Mouse (Mus musculus) intestine, postnatal 0 days (tissue): ENCODE results near the gene Tia1. TPM values are rescaled to one million over a fixed set of nuclear protein-coding genes. Genes with fewer than 3 reads are reported as not detected.
A peak's percentile ranks its signal among the peaks of the same experiment; 100 is the strongest.

ENCODE experiments used
- ATAC-seq: fragments of 200-750 bp; cut with Nextera tagmentation; 2 replicates; pipeline ENCODE4 v1.8.0; 2017; ENCODE audit warnings: mild to moderate bottlenecking, moderate TSS enrichment, moderate library complexity
- H3K27ac ChIP-seq: fragments of 300-500 bp; sonication (generic); 2 replicates; pipeline ENCODE4 v1.5.1; 2014; ENCODE audit warnings: mild to moderate bottlenecking, low read depth, low read length, moderate library complexity
- H3K27me3 ChIP-seq: fragments of 300-500 bp; sonication (generic); replicated peaks from 2 replicates; pipeline ENCODE4 v1.6.1; 2014; ENCODE audit warnings: low read length, mixed read lengths; ENCODE audit not compliant: control insufficient read depth, insufficient read depth
- H3K36me3 ChIP-seq: fragments of 300-500 bp; sonication (generic); 2 replicates; pipeline ENCODE4 v1.6.1; 2014; ENCODE audit warnings: mild to moderate bottlenecking, moderate library complexity; ENCODE audit not compliant: control insufficient read depth, insufficient read depth
- H3K4me1 ChIP-seq: fragments of 300-500 bp; sonication (generic); replicated peaks from 2 replicates; pipeline ENCODE4 v1.6.1; 2014; ENCODE audit warnings: antibody characterized with exemption, low read length, mixed read lengths; ENCODE audit not compliant: control insufficient read depth, insufficient read depth
- H3K4me2 ChIP-seq: fragments of 300-500 bp; sonication (generic); replicated peaks from 2 replicates; pipeline ENCODE4 v1.6.1; 2014; ENCODE audit warnings: low read depth, mild to moderate bottlenecking, moderate library complexity
- H3K4me3 ChIP-seq: fragments of 300-500 bp; sonication (generic); 2 replicates; pipeline ENCODE4 v1.5.1; 2014; ENCODE audit warnings: low read depth, low read length
- H3K9ac ChIP-seq: fragments of 300-500 bp; sonication (generic); 2 replicates; pipeline ENCODE4 v1.6.1; 2014; ENCODE audit warnings: mild to moderate bottlenecking, low read depth, low read length
- H3K9me3 ChIP-seq: fragments of 300-500 bp; sonication (generic); 2 replicates; pipeline ENCODE4 v1.6.1; 2016; ENCODE audit warnings: mixed run types; ENCODE audit not compliant: control insufficient read depth
- CTCF ChIP-seq: sonication (generic); IDR thresholded peaks from 2 replicates; pipeline ENCODE4 v1.5.1; 2016; ENCODE audit warnings: low read depth, mild to moderate bottlenecking, control low read depth, antibody characterized with exemption, moderate library complexity
- WGBS: fragments of 180-500 bp; shearing (Covaris S2); extraction: QIAGEN DNeasy Blood & Tissue Kit; methylation state at CpG from one replicate; pipeline ENCODE4 v1.1.7; 2014; 5-methylcytosine and 5-hydroxymethylcytosine counted together
- polyA plus RNA-seq: library from polyadenylated mRNA; unstranded; fragments of >200 nt; fragmentation: Nextera tagmentation; extraction: Ambion mirVana; gene quantifications from 2 replicates; pipeline ENCODE4 v1.2.1, GENCODE M21; 2015

Gene Tia1
- polyA plus RNA-seq, 1 experiment from 2014 or later = 33.0 TPM

DNA sequence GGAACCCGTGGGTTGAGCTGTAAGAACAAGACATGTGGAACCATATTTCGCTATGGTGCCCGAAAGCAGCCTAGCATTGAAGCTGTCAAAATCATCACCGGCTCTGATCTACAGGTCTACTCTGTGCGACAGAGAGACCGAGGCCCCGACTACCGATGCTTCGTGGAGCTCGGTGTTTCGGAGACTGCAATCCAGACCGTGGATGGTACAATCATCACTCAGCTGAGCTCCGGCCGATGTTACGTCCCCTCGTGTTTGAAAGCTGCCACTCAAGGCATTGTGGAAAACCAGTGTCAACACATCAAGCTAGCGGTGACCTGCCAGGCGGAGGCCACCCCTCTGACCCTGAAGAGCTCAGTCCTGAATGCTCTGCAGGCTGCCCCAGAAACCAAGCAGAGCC lies 41.5 kb downstream of the Tia1 start:
- Histone ChIP-seq H3K9me3 (no peaks in the 10 kb centered on the region), H3K27me3 (no peaks in the 10 kb centered on the region), H3K9ac (no peak overlapping the region), H3K27ac (no peak overlapping the region), H3K36me3 (peaks cover 54% of the 10 kb centered on the region), H3K4me3 (no peak overlapping the region), H3K4me1 (no peaks in the 10 kb centered on the region), H3K4me2 (no peak overlapping the region)
- ATAC-seq = no peak
- 91% methylated on average over 18 of the region's 18 CpGs for WGBS
- no peak for TF ChIP-seq CTCF

DNA sequence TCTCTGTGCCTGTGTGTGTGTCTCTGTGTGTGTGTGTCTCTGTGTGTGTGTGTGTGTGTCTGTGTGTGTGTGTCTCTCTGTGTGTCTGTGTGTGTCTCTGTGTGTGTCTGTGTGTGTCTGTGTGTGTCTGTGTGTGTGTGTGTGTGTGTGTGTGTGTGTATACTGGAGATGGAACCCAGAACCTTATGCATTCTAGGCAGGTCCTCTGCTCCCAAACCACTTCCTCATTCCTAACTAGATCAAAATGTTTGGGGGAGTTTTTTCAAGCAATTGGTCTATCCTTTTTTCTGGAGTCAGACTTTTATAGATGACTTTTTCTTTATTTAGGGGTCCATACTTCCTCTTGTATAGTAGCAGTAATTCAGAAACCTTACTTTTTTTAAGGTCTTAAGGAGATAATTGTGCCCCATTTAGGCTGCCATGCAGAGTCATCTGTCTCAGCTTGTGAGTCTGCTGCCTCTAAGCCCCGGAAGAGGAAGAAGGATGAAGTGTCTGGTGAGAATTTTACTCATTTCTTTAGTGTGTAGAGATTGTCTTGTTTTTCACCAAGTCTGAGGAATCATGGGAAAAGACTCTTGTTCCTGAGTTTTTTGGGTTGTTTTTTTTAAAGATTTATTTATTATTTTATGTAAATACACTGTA lies 43.0 kb downstream of the Tia1 start:
- 70% methylated on average over 1 of the region's 1 CpGs for WGBS
- no peaks in the 10 kb centered on the region for H3K9me3 ChIP-seq
- TF ChIP-seq CTCF = no peak
- H3K27ac ChIP-seq = no peak overlapping the region
- H3K4me2 ChIP-seq = no peak overlapping the region
- H3K4me3 ChIP-seq = no peak overlapping the region
- H3K9ac ChIP-seq = no peak overlapping the region
- no peaks in the 10 kb centered on the region for H3K4me1 ChIP-seq
- no peak for ATAC-seq
- H3K27me3 ChIP-seq = no peaks in the 10 kb centered on the region
- peaks cover 57% of the 10 kb centered on the region for H3K36me3 ChIP-seq

DNA sequence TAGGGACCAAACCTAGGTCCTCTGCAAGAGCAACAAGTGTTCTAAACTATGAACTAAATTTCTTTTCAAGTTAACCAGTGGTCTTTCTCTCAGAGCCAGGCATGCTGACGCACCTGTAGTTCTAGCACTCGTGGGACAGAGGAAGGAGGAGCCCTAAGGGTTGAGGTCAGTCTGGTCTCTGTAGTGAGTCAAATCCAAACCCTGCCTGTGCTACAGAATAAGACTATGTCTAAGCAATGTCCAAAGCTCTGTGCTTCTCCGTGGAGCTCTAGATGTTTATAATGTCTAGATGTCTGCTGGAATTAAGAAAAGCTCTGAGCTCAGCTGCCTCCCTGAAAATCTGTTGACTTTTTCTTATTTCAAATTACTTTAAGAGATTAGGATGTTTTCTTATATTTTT lies 52.7 kb downstream of the Tia1 start:
- WGBS = 88% methylated on average over 3 of the region's 3 CpGs

DNA sequence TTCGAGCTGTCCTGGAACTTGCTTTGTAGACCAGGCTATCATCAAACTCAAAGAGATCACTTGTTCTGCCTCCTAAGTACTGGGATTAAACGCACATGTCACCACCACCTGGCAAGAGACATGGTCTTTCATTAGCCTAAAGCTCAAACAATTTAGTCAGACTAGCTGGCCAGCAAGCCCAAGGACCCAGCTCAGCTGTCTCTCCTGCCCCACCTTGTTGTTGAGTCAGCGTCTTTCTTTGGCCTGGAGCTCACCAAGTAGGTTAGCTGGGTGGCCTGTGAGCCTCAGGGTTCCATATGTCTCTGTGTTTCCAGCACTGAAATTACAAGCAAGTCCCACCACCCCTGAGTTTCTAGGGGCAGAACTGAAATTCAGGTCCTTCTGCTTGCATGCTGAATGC lies 59.1 kb downstream of the Tia1 start:
- no peaks in the 10 kb centered on the region for H3K27me3 ChIP-seq
- WGBS = 91% methylated on average over 3 of the region's 3 CpGs

More for the DNA sequence above, 52.7 kb downstream of the Tia1 start:
- peaks cover 55% of the 10 kb centered on the region for H3K36me3 ChIP-seq
- no peak overlapping the region for H3K27ac ChIP-seq
- TF ChIP-seq CTCF = no peak
- no peak overlapping the region for H3K4me3 ChIP-seq
- no peak overlapping the region for H3K4me2 ChIP-seq
- H3K9ac ChIP-seq = no peak overlapping the region
- H3K27me3 ChIP-seq = no peaks in the 10 kb centered on the region
- no peak for ATAC-seq
- no peaks in the 10 kb centered on the region for H3K4me1 ChIP-seq
- no peaks in the 10 kb centered on the region for H3K9me3 ChIP-seq

DNA sequence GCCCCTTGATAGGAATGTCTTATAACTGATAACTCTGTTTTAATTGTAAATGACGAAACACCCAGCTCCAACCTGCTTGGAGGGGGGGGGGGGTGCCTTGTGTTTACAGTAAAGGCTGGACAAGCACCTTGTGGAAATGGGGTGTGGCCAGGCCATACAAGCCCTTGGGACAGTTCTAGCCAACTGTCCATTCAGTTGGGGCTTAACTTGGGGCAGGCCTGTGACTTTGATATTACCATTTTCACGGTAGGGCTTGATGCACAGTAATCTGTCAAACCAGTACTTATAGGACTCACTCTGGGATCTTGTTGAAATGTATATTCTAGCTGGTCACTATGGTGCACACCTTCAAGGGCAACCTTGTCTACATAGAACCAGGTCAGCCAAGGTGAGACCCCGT lies 67.3 kb downstream of the Tia1 start:
- H3K27ac ChIP-seq = peak overlapping the region; percentile 80
- no peak overlapping the region; the same call in 1 of the 2 replicates for H3K4me3 ChIP-seq
- peak overlapping the region; percentile 66 for H3K4me2 ChIP-seq
- no peaks in the 10 kb centered on the region for H3K27me3 ChIP-seq
- H3K4me1 ChIP-seq = no peaks in the 10 kb centered on the region; the same call in 1 of the 2 replicates
- H3K36me3 ChIP-seq = peaks cover 27% of the 10 kb centered on the region
- H3K9ac ChIP-seq = peak overlapping the region; percentile 46
- no peak for ATAC-seq
- no peak for TF ChIP-seq CTCF
- H3K9me3 ChIP-seq = no peaks in the 10 kb centered on the region
- WGBS = 81% methylated on average over 3 of the region's 3 CpGs

More for the DNA sequence above, 59.1 kb downstream of the Tia1 start:
- H3K27ac ChIP-seq = no peak overlapping the region
- no peak for ATAC-seq
- no peak for TF ChIP-seq CTCF
- no peak overlapping the region for H3K4me3 ChIP-seq
- peaks cover 52% of the 10 kb centered on the region for H3K36me3 ChIP-seq
- H3K4me1 ChIP-seq = no peaks in the 10 kb centered on the region
- H3K9ac ChIP-seq = no peak overlapping the region
- H3K4me2 ChIP-seq = no peak overlapping the region
- H3K9me3 ChIP-seq = no peaks in the 10 kb centered on the region

DNA sequence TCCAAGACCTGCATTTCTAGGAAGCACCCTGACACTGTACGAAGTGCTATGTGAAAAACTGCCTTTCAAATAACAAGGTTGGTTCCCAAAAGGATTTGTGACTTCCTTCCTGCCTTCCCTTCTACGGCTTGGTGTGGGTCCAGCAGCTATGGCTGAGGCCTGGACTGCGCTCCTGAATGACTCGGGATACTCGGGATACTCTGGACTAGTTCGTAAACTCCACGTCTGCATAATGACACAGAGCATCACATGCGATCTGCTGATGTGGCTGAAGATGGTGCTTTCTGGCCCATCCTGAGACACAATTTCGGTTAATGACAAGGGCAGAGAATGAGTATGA lies 67.7 kb downstream of the Tia1 start:
- ATAC-seq = peak; percentile 50
- H3K27ac ChIP-seq = peak overlapping the region; percentile 80
- WGBS = 13% methylated on average over 9 of the region's 9 CpGs

More for the DNA sequence above, 67.7 kb downstream of the Tia1 start:
- no peak for TF ChIP-seq CTCF
- Histone ChIP-seq H3K4me1 (no peaks in the 10 kb centered on the region; the same call in 1 of the 2 replicates), H3K36me3 (peaks cover 26% of the 10 kb centered on the region), H3K4me2 (peak overlapping the region; percentile 66), H3K4me3 (peak overlapping the region; percentile 38), H3K27me3 (no peaks in the 10 kb centered on the region), H3K9me3 (no peaks in the 10 kb centered on the region), H3K9ac (peak overlapping the region; percentile 46)
